Mouse (Mus musculus) cortical plate, adult 2 months (tissue): Measurements from ENCODE around the gene Clstn2.

ENCODE experiments used
- CTCF ChIP-seq: fragments of 200-500 bp; IDR thresholded peaks from 2 replicates; pipeline ENCODE4 v1.5.1; 2011; ENCODE audit warnings: mild to moderate bottlenecking, control low read depth, low read length; ENCODE audit not compliant: insufficient read depth; ENCODE audit errors: extremely low read depth
- POLR2A ChIP-seq: fragments of 200-500 bp; IDR thresholded peaks from 2 replicates; pipeline ENCODE4 v1.6.1; 2011; ENCODE audit warnings: mild to moderate bottlenecking, low read length, control low read depth; ENCODE audit not compliant: insufficient read depth; ENCODE audit errors: extremely low read depth

DNA sequence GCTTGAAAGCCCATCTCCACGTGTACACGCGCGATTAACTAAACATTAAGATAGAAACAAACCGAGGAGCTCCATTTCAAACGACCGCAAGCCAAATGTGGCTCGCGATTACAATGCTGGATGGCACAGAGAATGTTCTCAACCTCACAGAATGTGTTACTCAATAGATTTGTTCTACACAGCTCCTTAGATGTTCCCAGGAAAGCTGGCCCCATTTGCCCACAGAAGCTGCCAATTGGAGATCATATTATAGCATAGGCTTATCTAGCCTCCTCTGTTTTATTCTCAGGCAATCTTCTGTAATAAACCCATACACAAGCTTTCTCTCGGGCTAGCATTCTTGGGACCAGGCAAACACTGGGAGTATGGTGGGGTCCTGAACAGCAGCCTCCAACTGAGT, 334.9 kb downstream of the Clstn2 start:
- TF ChIP-seq POLR2A = no peak
- TF ChIP-seq CTCF = no peak
